Mouse (Mus musculus) kidney, postnatal 36 days (tissue): ENCODE measurements around the gene Abi2.
"Not testable (repeated sequence)": the region's sequence is repeated elsewhere in the genome, so short reads cannot be mapped to it uniquely, and the experiment has no call there.

Experiments used
- DNase-seq, 2 experiments: peaks; one replicate each; pipeline ENCODE4 v3.0.0; 2021 to 2022; ENCODE audit warnings: mixed read lengths in 2 of 2

Gene Abi2

DNA sequence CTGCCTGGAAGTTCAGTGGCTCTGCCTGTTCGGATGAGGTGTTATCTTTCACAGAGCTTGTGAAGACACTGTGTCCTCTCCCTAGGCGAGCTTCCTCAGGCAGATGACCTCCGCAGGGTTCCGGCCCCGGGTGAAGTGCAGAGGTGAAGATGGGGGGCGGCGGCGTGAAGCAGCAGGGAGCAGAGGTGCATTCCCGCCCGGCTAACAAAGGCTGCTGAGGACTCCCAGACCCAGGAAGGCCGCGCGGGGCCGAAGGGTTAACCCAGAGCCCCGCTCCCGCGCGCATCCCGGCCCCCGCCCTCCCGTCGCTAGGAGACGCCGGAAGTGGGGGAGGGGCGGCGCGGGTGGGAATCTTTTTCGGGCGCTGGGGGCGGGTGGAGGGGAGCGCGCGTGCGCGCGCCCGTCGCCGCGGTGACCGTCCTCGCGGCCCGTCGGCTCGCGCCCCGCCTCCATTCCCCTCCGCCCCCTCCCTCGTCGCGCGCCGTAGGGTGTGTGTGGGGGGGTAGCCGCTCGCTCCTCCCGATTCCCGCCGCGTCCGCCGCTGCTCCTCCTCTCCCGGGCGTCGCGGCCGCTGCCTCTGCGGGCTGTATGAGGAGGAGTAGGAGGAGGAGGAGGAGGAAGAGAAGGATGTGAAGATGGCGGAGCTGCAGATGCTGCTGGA is at the start of gene Abi2:
Gene Abi2 (plus strand): TSS at position 452 of the 661 bp plus-strand sequence.
- DNase-seq: peak; percentile 92 to 96

DNA sequence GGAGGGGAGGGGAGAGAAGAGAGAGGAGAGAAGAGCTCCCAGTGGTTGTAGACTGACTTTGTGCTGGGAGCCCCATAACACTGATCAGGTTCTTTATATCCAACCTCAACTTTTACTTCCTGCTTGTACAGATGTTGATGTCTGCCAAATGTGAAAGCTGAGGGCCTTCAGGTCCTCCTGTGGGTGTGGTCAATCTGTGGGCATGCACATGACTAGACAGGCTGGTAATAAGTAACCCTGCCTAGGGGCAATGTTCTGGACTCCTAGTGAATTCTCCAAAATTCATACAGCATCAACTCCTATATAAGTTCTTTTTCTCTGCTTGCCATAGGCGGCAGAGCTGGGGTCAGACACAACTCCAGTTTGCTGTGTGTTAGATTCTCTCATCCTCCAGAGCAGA is 47.8 kb upstream of the Abi2 start:
- peak; percentile 14 to 20 for DNase-seq

DNA sequence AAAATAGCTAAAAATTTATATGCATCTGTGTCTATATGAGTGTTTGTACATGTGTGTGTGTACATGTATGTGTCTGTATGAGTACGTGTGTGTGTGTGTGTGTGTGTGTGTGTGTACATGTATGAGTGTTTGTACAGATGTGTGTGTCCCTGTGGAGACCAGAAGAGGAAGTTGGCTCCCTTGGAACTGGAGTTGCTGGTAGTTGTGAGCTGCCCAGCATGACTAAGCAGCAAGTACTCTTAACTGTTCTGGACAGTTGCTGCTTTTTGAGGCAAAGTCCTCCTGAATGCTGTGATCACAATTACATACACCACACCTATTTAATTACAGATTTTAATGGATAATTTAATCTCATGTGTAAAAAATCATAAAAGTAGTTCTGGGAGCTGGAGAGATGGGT is 32.9 kb upstream of the Abi2 start:
- no peak for DNase-seq

DNA sequence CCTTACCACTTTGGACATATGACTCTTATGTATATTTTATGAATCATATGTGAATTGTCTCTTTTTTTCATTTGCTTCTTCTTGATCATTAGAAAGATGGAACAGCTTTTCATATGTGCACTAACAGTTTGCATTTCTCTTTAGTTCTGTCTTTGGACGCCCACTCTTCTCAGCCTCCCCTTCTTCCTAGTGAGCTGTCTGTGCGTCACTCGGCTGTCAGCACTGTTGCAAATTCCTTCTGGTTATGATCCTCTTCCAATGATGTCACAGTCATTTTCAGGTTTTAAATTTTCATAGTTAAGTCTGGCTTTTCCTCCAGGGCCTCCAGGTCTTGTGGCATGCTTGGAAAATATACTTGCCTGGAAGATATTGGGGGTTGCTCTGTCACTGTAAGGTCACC is 27.5 kb upstream of the Abi2 start:
- no peak for DNase-seq

DNA sequence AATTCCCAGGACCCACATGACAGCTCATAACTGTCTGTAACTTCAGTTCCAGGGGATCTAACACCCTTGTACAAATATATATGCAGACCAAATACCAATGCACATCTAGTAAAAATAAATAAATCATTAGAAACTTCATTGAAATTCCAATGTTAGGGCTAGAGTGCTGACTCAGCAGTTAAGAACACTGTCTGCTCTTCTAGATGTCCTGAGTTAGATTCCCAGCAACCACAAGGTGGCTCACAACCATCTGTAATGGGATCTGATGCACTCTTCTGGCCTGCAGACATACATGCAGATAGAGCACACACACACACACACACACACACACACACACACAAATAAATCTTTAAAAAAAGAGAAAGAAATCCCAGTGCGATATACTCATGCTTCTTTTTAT is 4.6 kb upstream of the Abi2 start:
- DNase-seq: peak; percentile 42 to 47

DNA sequence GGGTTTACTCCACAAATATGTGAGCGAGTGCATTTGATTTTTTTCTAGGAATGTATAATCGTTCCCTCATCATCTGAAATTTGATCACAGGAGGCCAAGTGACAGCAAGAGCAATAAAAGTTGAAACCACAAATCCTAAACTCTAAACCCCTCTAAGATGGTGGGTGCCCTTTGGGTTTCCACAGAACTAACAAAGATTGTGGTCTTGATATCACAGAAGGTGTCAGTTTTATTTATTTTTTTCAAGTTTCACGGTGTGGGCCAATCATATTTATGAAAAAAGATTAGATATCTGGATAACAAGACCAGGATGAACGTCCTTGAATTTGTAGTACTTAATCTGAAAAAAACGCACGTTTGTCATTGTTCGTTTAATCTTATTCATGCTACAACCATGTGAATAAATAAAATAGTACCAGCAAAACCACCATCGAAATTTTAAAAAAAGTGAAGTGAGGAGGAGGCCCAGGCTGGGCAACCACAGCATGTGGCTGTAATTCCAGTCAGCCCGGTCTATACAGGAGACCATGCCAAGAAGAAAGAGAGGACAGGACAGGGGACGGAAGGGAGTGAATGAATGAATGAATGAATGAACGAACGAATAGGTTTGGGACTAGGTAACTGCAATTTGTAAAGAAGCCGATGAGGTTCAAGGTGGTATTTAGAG is 785 bp upstream of the Abi2 start:
- DNase-seq: no peak

DNA sequence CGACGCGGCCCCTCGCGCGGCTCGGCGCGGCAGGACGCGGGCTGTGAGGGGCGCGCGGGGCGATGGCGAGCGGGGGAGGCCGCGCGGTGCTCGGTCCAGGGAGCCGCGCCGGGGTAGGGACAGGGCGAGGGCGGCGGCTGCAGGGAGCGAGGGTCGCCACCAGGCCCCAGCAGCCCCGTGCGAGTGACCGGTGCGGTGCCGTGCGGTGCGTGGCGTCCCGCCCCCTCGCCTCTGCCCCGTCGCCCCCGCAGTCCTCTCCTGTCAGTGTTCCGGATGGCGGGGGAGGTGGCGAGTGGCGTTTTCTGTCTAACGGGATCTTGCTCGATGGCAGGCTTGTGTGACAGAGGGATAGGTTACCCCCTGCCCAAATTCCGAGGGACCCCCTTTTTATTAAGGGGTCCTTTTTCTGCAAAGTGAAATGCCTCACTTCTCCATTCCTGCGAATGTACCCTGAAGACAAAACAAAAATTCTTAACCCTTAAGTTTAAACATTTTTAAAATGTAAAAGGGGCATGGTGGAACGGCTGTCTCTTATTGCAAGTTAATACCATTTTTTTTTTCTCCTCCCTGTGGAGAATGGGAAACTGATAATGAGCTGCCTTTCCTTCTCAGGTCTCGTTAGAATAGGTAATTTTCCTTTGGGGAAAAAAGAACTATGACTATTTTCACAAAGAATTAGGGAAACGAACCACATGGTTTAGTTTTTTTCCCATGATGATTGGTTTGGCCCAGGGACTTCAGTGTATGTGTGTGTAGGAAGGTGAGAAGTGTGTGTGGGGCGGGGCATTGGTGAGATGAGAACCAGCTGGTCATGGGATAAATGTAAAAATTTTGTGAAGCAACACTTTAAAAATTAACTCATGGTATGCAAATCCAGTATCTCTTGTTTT is 754 bp downstream of the Abi2 start:
- DNase-seq: peak in 1 of 2 experiments; percentile 47

DNA sequence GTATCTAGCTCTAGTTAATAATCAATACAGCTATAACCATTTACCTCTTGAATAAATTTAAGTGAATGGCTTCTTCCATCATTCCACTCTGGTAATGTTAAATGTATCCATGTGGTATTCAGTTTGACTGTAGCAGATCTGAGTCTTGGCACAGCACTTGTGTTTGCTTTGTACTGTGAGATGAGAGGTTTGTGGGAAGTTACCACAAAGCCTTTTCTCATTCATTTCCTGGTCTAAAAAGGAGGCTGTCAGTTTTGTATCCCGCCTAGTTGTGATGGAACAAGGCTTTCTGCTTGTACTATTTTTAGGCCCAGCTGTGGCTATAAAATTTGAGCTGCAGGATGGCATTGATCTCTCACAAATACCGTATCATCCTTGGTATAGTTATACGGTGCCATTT is 7.3 kb downstream of the Abi2 start:
- DNase-seq: peak in 1 of 2 experiments; percentile 4

DNA sequence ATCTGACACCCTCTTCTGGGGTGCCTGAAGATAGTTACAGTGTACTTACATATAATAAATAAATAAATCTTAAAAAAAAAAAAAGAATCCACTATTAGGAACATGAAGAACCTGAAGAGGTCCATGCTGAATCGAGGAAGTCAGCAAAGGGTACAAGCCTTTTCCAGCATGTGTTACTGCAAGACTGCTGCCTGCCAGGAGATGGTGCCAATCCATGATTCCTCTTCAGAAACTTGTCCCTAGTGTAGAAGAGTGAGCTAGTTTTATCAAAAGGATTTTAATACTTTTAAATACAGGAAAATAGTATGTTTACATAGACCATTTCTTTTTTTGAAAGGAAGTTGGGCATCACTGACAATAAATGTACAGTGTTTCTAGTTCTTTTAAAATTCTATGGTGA is 14.5 kb downstream of the Abi2 start:
- peak in 1 of 2 experiments; percentile 22 for DNase-seq

DNA sequence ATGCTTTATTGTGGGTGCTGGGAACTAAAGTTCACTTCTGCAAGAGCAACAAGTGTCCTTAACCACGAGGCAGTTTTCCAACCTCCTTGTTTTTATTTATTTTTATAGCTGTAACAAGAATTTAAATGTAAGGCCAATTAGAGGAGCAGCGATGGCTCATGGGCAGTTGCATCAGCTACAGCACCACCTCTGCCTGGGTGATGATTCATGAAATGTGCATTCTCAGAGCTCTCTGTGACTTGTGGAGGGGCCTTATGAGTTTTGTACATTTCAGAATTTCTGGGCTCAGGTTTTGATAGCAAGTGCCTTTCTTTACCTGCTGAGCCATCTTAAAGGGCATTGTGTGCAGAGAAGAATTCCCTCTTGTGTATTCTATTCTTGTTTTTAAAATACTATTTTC is 18.9 kb downstream of the Abi2 start:
- no peak for DNase-seq

DNA sequence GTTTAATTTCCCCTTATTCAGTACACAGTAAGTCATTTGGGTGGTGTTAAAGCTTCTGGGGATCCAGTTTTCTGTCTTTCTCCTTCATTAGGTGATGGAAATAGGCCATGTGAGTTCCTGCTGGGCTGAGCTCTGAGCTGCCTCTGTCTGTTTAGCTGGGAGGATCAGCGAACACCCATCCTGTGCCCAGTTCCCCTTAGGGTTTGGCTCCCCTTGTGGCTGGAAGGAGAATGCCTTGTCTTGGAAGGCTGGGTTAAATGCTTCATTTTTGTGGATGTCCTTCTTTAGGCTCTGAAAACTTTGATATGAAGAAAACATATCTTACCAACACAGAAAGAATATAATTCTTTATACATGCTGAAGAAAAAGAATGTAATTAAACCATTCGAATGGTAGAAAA is 19.5 kb downstream of the Abi2 start:
- DNase-seq: peak; percentile 24 to 50

DNA sequence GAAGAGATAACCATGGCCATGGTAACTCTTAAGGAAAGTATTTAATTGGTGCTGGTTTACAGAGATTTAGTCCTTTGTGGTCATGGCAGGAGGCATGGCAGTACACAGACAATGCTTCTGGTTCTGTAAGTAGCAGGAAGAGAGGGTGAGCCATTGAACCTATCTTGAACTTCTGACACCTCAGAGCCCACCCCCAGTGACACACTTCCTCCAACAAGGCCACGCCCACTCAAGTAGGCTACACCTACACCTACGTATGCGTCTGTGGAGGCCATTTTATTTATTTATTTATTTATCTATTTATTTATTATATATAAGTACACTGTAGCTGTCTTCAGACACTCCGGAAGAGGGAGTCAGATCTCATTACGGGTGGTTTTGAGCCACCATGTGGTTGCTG is 22.1 kb downstream of the Abi2 start:
- DNase-seq: no peak

DNA sequence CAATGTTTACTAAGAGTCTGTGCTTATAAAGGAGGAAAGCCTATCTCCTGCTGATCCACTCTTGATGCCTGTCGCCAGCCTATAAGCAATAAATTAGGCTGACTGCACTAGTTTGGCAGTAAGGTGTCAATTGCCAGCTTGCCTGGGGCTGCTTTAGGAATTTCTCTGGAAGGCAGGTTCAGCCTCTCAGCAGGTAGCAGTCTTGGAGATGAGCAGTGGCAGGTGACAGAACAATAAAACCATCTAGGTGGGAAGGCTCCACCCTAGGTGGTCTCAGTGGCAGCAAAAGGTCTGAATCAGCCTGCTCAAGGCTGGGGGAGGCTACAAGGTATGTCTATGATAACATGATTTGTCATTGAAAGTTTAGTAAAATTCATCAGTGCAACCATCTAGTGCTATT is 23.1 kb downstream of the Abi2 start:
- no peak for DNase-seq

DNA sequence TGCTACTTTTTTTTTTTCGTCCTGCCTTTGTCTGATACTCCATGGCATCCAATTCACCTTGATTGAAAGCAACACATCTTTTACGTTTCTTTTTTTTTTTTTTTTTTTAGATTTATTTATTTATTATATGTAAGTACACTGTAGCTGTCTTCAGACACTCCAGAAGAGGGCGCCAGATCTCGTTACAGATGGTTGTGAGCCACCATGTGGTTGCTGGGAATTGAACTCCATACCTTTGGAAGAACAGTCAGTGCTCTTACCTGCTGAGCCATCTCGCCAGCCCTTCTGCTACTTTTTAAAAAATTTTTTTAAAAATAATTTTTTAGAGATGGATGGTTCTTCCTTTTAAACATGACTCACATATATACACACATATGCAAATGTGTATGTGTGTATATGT is 32.0 kb downstream of the Abi2 start:
- DNase-seq: not testable (repeated sequence)

DNA sequence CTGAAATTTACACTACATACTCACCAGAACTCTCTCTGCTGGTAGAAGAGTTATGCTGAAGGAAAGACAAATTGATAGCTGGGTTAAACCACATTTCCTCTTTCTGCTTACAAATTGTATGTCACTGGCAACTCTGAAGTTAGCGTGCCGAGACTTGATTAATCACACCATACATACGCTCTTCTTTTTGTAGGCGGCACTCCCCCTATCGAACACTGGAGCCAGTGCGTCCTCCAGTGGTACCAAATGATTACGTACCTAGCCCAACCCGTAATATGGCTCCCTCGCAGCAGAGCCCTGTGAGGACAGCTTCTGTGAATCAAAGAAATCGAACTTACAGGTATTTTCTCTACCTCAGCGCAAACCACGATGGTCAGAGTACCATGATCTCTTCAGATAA is 37.6 kb downstream of the Abi2 start:
- DNase-seq: peak in 1 of 2 experiments; percentile 26

DNA sequence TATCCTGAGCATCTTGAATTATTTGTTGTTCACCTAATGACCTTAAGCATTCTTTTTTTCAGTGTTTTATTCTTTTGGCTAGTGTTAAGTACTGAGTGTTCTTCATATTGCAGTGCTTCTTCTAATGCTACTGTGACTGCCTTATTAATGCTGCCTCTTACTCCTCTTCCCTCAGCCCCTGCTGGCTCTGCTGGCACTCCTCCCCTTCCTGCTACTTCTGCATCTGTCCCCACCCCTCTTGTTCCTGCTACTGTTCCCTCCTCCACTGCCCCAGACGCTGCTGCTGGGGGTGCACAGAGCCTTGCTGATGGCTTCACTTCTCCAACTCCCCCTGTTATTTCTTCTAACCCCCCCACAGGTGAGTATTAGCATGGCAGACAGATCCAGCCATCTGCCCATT is 40.5 kb downstream of the Abi2 start:
- DNase-seq: no peak

DNA sequence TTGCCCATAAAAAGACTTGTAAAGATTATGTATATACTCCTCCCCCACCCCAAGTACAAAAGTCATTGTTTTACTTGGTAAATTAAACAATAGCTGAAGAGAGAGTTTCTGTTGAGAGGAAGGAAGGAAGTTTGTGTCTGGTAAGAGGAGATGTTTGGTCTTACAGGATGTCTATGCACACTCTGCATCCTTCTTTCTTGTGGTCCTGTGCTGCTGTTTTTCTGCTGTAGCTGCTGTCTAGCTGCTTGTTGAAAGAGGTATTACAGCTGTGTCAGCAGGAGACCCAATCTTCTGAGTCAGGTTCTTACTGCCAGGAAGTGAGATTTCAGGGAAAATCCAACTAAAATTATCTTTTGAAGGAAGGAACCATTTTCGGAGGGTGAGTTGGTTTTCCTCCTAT is 51.2 kb downstream of the Abi2 start:
- DNase-seq: no peak

DNA sequence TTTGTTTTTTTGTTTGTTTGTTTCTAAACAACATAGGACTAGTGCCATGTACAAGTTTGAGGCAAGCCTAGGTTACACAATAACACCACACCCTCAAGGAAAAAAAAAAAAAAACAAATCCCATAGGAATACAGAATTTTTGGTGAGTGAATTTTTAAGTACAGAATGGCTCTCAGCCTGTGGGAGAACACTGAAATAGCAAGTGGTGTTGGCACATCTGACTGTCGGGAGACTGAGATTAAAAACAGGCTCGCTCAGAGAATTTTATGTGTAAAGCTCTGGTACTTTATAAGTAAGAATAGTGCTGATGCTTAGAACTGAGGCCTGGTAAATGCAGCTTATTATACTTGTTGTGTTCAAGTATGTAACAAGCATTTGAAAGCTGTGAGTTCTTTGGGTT is 60.1 kb downstream of the Abi2 start:
- DNase-seq: no peak

DNA sequence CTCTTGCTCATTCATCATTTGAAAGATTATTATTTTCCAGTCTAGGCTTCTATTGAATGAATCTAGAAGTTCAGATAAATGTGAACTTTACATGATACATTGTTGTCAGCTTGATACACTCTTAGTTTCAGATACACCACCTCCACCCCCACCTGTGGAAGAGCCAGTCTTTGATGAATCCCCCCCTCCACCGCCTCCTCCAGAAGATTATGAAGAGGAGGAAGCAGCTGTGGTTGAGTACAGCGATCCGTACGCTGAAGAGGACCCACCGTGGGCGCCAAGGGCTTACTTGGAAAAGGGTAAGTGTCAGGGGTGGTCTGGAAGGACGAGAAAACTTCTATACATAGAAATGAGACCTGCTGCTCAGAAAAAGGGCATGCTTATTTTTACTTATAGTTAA is 61.1 kb downstream of the Abi2 start:
- DNase-seq: no peak

DNA sequence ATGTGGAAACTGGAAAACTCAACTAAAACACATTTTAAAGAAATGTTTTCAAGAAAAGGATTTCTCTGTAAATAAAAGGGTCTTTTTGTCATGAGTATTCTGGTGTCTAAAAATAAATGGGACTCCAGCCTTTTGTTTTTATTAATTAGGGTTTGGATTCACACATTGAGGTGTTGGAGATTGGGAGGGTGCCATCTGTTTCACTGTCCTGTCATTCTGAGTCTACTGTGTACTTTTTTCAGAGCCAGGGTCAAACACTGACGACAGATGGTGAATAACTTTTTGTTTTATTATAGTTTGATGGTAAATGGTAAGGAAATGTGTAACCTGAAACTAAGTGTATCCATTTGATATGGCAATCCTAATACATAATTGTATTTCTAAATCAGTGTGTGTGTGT is 72.1 kb downstream of the Abi2 start:
- DNase-seq: no peak

DNA sequence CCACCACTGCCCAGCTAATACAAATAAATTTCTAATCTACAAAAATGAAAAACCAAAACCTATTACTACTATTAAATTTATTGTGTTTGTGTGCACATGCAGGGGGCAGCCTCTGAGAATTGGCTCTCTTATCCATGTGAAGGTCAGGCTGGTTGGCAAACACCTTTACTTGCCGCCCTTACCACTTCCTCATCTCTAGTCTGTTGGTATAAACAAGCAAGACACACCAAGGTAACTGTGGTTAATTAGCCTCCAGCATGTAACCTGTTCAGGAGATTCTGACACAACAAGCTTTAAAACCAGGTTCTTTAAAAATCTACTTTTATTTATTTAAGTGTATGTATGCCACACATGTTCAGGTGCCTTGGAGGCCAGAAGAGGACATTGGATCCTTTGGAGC is 73.5 kb downstream of the Abi2 start:
- no peak for DNase-seq

DNA sequence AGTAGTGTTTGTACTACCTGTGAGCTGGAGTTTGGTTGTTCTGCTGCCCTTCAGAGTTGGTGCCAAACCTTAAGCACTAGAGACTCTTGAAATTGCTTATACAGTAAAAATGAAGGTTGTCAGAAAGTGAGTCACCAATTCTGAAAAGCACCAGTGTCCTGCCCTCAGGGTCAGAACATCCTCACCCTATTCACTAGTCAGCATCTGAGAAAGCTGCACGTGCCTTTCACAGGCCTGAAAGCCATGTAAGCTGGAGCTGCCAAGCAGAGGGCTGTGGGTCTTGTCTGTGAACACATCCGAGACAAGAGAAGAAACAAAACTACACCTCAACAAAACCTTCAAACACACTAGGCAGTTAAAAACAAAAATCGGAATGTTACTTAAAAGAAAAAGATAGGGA is 76.2 kb downstream of the Abi2 start:
- no peak for DNase-seq

DNA sequence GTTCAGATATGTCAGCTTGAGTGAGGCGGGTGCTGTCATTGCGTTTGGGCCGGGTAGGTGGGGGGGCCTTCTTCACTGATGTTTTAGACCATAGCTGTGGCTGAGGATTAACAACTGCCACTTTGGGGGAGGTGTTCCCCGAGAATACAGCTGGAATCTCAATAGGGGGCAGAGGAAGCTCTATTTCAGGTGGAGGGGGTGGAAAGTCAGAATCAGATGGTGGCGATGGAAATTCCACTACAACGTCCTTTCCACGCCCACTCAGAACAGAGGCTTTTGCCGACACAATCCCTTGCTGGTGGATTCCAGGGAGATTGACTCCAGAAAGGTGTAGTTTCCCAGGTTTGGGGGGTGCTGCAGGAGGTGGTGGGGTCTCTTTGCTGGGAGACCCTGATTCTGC is 79.2 kb downstream of the Abi2 start:
- no peak for DNase-seq

DNA sequence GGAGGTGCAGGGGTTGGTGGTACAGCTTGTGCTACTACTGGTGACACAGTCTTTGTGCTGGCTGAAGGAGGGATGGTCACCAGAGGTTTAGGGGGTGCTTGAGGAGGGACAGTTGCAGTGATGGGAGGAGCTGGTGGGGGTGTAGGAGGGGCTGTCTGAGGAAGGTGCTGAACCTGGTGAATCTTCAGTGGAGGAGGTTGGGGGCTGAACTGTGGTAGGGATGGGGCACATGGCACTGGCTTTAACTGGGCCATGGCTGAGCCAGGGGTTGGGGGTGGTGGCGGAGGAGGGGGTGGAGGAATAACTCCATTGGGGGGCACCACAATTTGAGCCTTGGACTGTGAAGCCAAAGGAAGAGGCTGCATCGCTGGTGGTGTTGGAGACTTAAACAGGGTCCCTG is 80.2 kb downstream of the Abi2 start:
- DNase-seq: no peak
